Mouse (Mus musculus) cerebellum, adult 2 months (tissue): ENCODE results near the gene Eml6.

Experiments used
- CTCF ChIP-seq: fragments of 200-500 bp; IDR thresholded peaks from 2 replicates; pipeline ENCODE4 v1.5.1; 2011; ENCODE audit warnings: low read depth, mild to moderate bottlenecking, control low read depth, low read length, moderate library complexity, borderline replicate concordance; ENCODE audit not compliant: insufficient read depth
- POLR2A ChIP-seq: fragments of 200-500 bp; IDR thresholded peaks from 2 replicates; pipeline ENCODE4 v1.6.1; 2011; ENCODE audit warnings: low read length, control low read depth, borderline replicate concordance; ENCODE audit not compliant: insufficient read depth

- no peak for TF ChIP-seq CTCF
- no peak for TF ChIP-seq POLR2A
Observed at GRCm38 (mm10) chr11:29924332-29924731, 101.5 kb downstream of the Eml6 start.
